Mouse (Mus musculus) embryonic fibroblast, embryonic 13.5 days (primary cell): Measurements from ENCODE around the gene Ctnna3.

ENCODE experiments used
- CTCF ChIP-seq: IDR thresholded peaks from 2 replicates; pipeline ENCODE4 v1.5.1; 2011; ENCODE audit warnings: mild to moderate bottlenecking, control low read depth, low read length, moderate library complexity, borderline replicate concordance; ENCODE audit not compliant: insufficient read depth
- POLR2A ChIP-seq: IDR thresholded peaks from 2 replicates; pipeline ENCODE4 v1.6.1; 2011; ENCODE audit warnings: low read depth, mild to moderate bottlenecking, control low read depth, low read length, moderate library complexity

DNA sequence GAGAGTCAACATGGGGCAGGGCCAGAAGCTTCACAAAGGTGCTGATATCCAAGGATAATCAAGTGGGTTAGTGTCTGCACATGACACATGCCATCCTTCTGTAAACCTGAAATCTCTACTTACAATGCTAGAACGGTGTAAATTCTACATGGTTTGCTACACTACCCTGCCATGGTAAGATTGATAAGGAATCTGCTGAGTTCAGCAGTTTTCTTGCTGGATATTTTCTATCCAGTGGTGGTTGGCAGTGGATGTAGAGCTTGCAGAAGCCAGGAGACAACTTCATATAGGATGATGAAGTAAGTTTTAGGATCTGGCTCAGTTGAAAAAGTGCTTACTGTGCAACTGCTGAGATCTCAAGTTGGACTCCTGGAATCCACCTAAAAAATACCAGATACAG is 767.7 kb downstream of the Ctnna3 start:
- TF ChIP-seq POLR2A (no peak), CTCF (no peak)
